Mouse (Mus musculus) cerebellum, postnatal 14 days (tissue): ENCODE data around the gene Rbpj.

Source experiments
- DNase-seq, 2 experiments: peaks; one replicate each; pipeline ENCODE4 v3.0.0; 2021; ENCODE audit warnings: mixed read lengths in 2 of 2

Gene Rbpj

GRCm38 (mm10) chr5:53469777-53470131, 3.8 kb downstream of the Rbpj start:
- DNase-seq, result no peak

- DNase-seq, result no peak
Observed at GRCm38 (mm10) chr5:53470141-53471079, 4.5 kb downstream of the Rbpj start.

GRCm38 (mm10) chr5:53472485-53472884, 6.5 kb downstream of the Rbpj start:
- DNase-seq, result peak; percentile 40 to 45

GRCm38 (mm10) chr5:53479161-53479560, 13.2 kb downstream of the Rbpj start:
- no peak for DNase-seq

- DNase-seq, result no peak
Observed at GRCm38 (mm10) chr5:53479891-53480290, 13.9 kb downstream of the Rbpj start.

GRCm38 (mm10) chr5:53481021-53481420, 15.1 kb downstream of the Rbpj start:
- DNase-seq, result no peak

DNA sequence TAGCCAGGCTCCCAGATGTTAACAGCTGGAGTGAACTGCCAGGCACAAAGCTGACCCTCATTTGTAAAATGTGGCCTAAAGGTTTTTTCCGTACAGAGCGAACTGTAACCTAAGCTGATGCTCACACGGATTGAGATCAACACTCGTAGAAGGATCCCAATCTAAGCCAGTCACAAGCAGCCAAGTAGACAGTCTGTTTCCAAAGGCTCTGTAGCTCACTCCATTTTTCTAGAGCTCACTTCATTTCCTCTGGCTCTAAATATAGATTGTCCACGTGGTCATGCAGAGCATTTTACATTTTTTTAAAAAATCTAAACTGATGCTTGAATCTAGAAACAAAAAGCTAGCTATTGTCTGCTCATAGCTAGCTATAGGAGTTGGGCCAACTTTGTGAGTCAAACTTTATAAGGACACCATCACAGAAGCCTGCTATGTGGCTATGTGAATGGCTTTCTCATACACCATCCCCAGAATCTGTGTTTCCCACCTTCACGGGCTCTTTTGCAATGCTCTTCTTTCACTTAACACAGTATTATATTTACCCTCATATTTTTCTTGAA, 19.2 kb downstream of the Rbpj start:
- no peak for DNase-seq

DNA sequence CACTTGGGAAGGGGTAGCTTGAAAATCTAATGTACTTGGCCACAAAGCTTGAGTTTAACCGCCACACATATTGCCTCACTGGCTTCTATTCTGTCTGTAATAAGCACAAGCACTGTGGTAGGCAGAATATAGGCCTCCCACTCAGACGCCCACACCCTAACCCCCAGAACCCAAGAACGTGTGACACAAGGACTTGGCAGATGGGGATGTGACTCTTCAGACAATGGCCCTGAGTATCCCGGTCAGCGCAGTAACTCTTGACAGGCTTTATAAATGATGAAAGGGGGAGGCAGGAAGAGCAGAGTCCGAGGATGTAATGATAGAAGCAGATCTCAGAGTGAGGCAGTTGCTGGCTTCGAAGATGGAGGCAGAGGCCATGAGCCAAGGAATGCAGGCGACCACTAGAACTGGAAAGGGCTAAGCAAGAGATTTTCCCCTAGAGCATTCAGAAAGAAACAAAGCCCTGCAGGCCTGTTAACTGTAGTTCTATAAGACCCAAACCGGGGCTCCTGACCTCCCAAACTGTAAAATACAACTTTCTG, 20.1 kb downstream of the Rbpj start:
- no peak for DNase-seq

GRCm38 (mm10) chr5:53486966-53487592, 21.1 kb downstream of the Rbpj start:
- DNase-seq, result no peak

DNA sequence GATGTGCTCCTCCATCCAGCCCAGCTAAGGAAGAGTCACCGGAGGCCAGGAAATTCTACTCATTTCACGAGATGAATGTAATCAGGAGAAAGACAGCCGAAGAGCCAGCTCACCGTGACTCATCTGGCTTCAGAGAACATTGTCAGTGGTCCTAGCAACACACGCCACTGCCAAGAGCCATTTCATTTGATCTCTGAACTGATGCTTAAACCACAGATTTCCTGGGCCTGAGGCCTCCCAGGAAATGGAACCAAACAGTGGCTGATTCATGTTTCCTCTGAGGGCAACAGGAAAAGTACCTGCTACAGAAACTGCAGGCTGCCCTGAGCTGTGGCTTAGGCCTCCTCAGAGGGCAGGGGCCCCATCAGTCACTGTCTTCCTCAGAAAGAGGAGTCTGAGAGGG, 24.7 kb downstream of the Rbpj start:
- DNase-seq, result no peak

- DNase-seq, result no peak
Observed at GRCm38 (mm10) chr5:53493756-53494155, 27.8 kb downstream of the Rbpj start.

DNA sequence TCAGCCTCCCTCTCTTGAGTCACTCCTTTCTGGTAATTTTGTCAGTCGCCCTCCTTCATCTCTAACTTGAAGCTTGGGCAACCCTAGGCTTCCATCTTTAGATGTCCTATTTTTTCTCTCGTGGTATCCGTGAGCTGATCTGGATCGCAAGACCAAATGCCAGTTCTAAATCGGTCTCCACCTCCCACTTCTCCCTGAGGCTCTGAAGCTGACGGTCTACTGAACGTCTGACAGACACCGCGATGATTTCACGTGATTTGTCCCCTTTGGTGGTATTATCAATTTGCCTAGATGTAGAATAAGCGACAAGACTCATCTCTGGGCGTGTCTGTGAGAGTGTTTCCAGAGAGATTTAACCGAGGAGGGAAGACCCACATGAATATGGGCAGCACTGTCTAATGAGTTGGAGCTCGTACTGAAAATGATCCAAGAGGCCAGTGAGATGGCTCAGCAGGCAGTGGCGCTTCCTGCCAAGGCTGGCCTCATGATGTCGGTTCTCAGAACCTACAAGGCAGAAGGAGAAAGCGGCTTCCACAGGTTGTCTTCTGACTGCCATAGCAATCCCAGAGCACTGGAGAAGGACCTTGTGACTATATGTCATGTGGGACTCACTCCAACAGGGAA, 28.7 kb downstream of the Rbpj start:
- DNase-seq, result peak; percentile 80 to 86

GRCm38 (mm10) chr5:53496846-53497549, 31.0 kb downstream of the Rbpj start:
- DNase-seq, result no peak

DNA sequence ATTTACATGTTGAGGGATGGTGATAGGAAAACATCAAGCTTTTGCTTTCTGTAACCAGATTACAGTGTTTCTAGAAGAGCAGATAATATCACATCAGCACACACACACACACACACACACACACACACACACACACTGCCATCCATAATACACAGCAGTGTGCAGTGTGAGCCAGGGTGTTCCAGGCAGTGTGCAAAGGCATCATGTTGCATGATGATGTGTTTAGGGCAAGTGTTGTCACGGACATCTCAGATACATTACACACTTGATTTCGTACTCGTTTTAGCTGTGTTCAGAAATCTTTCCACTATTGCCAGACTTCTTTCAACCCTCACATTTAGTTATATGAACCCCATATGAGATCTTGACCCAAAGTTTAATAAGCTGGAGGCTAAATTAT, 33.6 kb downstream of the Rbpj start:
- DNase-seq, result no peak

GRCm38 (mm10) chr5:53500509-53501145, 34.7 kb downstream of the Rbpj start:
- DNase-seq, result no peak

GRCm38 (mm10) chr5:53503261-53503660, 37.3 kb downstream of the Rbpj start:
- DNase-seq, result no peak

GRCm38 (mm10) chr5:53505751-53506150, 39.8 kb downstream of the Rbpj start:
- no peak for DNase-seq

DNA sequence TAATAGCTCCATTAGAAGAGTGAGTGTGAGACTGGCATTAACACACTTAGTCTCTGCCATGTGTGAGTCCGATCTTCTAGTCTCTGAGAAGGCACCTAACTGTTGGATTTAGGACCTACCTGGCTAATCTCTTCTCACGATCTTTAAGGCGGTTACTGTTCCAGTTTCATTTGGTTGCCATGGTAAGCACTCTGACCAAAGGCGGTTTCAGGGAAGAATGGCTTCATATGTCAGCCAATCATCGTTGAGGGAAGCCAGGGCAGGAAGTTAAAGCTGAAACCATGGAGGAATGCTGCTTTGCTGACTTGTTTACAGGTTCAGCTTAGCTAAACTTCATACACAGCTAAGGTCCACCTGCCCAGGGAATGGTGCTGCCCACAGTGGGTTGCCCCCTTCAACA, 41.4 kb downstream of the Rbpj start:
- no peak for DNase-seq

DNA sequence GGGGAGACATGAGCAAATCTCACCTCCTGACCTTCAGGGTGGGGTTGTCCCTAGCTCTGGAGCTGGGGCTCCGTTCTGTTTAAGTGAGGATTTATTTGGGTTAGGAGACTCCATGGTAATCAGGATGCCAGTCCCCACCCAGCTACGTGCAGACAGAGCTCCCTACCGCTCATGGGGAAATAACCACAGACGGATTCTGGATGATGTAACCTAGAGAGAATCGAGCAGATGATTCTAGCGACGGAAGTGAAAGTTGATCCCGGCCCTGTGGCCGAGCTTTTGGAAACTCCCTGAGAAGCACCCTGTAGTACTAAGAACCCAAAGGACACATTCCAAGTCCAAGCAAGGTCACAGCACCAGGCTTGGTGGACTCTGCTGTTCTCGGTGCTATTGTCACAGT, 43.5 kb downstream of the Rbpj start:
- DNase-seq, result no peak

DNA sequence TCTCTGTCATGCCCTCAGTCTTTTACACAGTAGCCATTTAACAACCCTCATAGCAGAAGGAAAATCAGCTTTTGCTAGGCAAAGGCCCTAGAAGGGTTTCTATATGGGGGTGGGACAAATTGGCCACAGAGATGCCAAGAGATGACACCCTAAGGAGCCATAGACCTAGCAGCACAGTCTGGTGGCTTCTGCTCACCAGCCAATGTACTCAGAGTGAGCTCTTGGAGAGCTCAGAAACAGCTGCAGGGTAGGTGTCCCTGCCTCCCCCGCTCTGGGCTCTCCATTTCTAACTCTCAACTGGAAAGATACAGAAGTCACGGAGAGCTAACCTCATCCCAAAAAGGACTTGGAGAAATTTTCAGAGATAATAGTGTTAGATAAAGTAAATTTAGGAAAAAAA, 44.0 kb downstream of the Rbpj start:
- DNase-seq, result no peak

DNA sequence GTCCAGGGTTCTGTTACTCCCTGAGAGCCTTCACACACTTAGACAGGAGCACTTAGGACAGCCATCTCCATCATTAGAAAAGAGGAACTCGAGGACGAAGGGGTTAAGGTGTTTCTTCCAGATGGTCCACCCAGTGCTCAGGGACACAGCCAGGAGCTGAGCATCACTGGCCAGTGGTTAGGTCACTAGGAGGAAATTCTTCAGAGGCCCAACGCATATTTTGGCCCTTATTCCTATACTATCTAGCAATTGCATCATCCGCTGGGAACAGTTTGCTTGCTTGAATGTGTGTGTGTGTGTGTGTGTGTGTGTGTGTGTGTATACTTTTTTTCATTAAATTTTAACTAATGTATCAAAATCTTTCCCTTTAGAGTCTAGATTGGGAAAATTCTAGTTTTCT, 45.5 kb downstream of the Rbpj start:
- DNase-seq, result no peak

DNA sequence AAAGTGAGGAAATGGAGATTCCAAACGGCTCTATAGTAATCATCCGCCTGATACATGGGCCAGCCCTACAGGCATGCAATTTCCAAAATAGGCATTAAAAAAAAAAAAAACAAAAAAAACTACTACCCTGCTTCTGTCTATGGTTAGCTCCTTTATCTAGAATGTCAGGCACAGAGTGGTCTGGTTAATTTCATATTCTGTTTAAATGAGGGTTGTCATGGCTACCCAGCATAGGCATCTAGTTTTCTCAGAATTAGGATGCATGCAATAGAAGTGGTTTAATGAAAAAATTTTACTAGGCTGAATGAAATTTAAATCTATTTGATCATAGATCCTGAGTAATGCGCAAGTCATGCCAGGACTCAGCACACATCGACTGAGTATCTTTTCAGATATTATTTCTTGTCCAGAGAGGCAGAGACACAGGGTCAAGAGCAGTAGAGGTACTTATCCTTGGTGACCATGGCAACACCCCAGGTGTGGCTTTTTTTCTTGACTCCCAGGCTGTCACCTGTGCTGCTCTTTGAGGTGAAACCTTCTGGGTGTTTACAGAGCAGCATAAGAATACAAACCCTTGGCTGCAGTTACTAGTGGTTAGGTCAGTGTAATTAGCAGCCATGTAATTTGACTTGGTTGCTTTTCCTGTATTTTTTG, 49.1 kb downstream of the Rbpj start:
- DNase-seq, result no peak
